Mouse (Mus musculus): Measurements from ENCODE around the gene Acacb. TPM values are rescaled to one million over a fixed set of nuclear protein-coding genes. Genes with fewer than 3 reads are reported as not detected.

Gene Acacb
- polyA plus RNA-seq, 1 experiment from 2014 or later = 12.0 TPM

- WGBS = 64% methylated on average over 22 of the region's 22 CpGs
- H3K9ac ChIP-seq (ENCODE audit: low read length) = no peak overlapping the region
- H3K36me3 ChIP-seq (ENCODE audit: control insufficient read depth, insufficient read depth) = no peaks in the 10 kb centered on the region
- no peak for ATAC-seq (replicated peaks; ENCODE audit: extremely low read depth, insufficient read depth, low FRiP score)
- H3K27ac ChIP-seq (ENCODE audit: low read length) = no peak overlapping the region
- H3K27me3 ChIP-seq (ENCODE audit: control insufficient read depth, insufficient read depth, low read length) = peaks cover 10% of the 10 kb centered on the region
- no peaks in the 10 kb centered on the region for H3K9me3 ChIP-seq (replicated peaks; ENCODE audit: control insufficient read depth, low read length)
- no peaks in the 10 kb centered on the region for H3K4me1 ChIP-seq (ENCODE audit: control insufficient read depth, insufficient read depth, low read length)
- no peak overlapping the region for H3K4me3 ChIP-seq (ENCODE audit: low read length)
- H3K4me2 ChIP-seq (ENCODE audit: low read depth, low read length) = no peak overlapping the region
These were observed 153.0 kb downstream of the Acacb start for GRCm38 (mm10) chr5:114299156-114299855.

- no peak overlapping the region for H3K9ac ChIP-seq (ENCODE audit: low read length)
- H3K36me3 ChIP-seq (ENCODE audit: control insufficient read depth, insufficient read depth) = no peaks in the 10 kb centered on the region
- H3K9me3 ChIP-seq (replicated peaks; ENCODE audit: control insufficient read depth, low read length) = no peaks in the 10 kb centered on the region
- ATAC-seq (replicated peaks; ENCODE audit: extremely low read depth, insufficient read depth, low FRiP score) = no peak
- peaks cover 10% of the 10 kb centered on the region for H3K27me3 ChIP-seq (ENCODE audit: control insufficient read depth, insufficient read depth, low read length)
- no peak overlapping the region for H3K27ac ChIP-seq (ENCODE audit: low read length)
- H3K4me1 ChIP-seq (ENCODE audit: control insufficient read depth, insufficient read depth, low read length) = no peaks in the 10 kb centered on the region
- no peak overlapping the region for H3K4me3 ChIP-seq (ENCODE audit: low read length)
- WGBS = 80% methylated on average over 24 of the region's 24 CpGs
- H3K4me2 ChIP-seq (ENCODE audit: low read depth, low read length) = no peak overlapping the region
These were observed 153.7 kb downstream of the Acacb start for GRCm38 (mm10) chr5:114299883-114300610.

Other genes starting within 250 kb of the Acacb start
- gene Coro1c, start 237.8 kb upstream of the Acacb start, polyA plus RNA-seq (2015; fragmentation: Nextera tagmentation; extraction: Ambion mirVana) = 85.9 and 89.0 TPM in 2 replicates
- gene Ssh1, start 152.6 kb upstream of the Acacb start, polyA plus RNA-seq (2015; fragmentation: Nextera tagmentation; extraction: Ambion mirVana) = 8.6 and 9.1 TPM in 2 replicates
- not detected in 2 replicates for gene Dao, start 142.8 kb upstream of the Acacb start, polyA plus RNA-seq (2015; fragmentation: Nextera tagmentation; extraction: Ambion mirVana)
- gene Usp30, start 81.1 kb upstream of the Acacb start, polyA plus RNA-seq (2015; fragmentation: Nextera tagmentation; extraction: Ambion mirVana) = 7.6 and 9.5 TPM in 2 replicates
- 0.14 and 0.27 TPM in 2 replicates for gene Svop, start 55.0 kb upstream of the Acacb start, polyA plus RNA-seq (2015; fragmentation: Nextera tagmentation; extraction: Ambion mirVana)
- 7.3 and 8.0 TPM in 2 replicates for gene Alkbh2, start 18.3 kb upstream of the Acacb start, polyA plus RNA-seq (2015; fragmentation: Nextera tagmentation; extraction: Ambion mirVana)
- gene Ung, start 16.1 kb upstream of the Acacb start, polyA plus RNA-seq (2015; fragmentation: Nextera tagmentation; extraction: Ambion mirVana) = 42.7 and 43.0 TPM in 2 replicates
- gene Foxn4, start 127.3 kb downstream of the Acacb start, polyA plus RNA-seq (2015; fragmentation: Nextera tagmentation; extraction: Ambion mirVana) = 0.11 and 0.44 TPM in 2 replicates
- 2.7 and 2.8 TPM in 2 replicates for gene Myo1h, start 142.6 kb downstream of the Acacb start, polyA plus RNA-seq (2015; fragmentation: Nextera tagmentation; extraction: Ambion mirVana)
- gene Kctd10, start 234.0 kb downstream of the Acacb start, polyA plus RNA-seq (2015; fragmentation: Nextera tagmentation; extraction: Ambion mirVana) = 112 and 119 TPM in 2 replicates
- 44.2 and 50.9 TPM in 2 replicates for gene Ube3b, start 234.1 kb downstream of the Acacb start, polyA plus RNA-seq (2015; fragmentation: Nextera tagmentation; extraction: Ambion mirVana)